Mouse (Mus musculus) telencephalon, adult 2 months (tissue): ENCODE data around the gene Ang4.
"Not testable (repeated sequence)": the region's sequence is repeated elsewhere in the genome, so short reads cannot be mapped to it uniquely, and the experiment has no call there.

Source experiments
- DNase-seq: peaks from one replicate; pipeline ENCODE4 v3.0.0-alpha.2; 2011; ENCODE audit warnings: low read depth, low spot score

Gene Ang4

DNA sequence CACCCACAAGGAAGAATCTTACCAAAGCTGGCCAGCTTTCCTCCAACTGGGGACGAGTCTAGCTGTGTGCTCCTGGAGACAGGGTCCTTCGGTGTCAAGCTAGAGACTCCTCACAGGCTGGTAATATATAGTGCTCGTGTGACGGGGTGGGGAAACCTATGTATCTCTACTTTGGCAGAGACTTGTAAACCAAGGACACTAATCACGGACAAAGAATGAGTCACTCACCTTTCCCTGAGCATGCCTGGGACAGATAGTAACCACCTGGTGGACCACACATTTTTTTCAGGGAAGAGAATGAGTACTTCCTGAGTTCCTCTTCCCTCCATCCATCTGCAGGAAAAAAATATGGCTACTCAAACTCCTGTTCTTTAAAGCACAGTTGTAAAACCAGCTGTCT, at the start of gene Ang4:
TSS of gene Ang4 (minus strand) at position 101 of the 400 bp plus-strand sequence.
- no peak for DNase-seq

DNA sequence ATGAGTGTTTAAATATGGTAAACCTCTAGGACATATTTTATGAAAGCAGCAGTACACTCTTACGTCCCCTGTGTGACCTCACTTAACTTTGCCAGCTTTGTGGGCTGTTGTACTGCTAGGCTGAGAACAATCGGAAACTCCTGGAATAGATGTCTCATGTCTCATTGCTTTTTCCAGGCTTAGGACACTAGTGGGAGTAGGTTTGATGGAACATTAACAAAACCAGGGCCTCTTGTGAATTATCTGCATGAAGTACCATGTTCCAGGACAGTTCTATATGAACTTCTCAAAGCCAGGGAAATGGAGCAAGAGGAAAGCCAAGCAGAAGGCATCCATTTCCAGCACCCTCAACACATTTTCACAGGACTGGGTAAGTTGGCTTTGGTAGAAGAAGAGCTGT, 26.4 kb upstream of the Ang4 start, which contains the start of gene AY358078:
TSS of gene AY358078 (plus strand) at position 301 of the 400 bp plus-strand sequence.
- no peak for DNase-seq

DNA sequence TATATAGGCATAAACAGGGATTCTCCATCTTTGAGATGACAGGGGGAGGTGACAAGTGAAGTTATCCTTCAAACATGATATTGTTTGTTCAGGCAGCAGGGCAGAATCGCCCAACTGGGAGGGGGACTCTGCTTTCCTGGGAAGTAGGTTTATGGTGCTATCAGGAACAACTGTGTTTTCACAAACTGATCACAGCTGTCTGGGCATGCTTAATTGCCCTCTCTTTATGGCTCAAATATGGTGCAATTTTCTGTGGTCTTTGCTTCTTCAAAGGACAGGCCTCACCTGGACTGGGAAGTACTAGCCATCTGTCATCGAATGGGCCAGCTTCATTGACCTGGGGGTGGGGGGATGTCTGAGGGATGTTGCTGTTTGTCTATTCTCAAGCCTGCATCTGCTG, 20.7 kb upstream of the Ang4 start:
- DNase-seq: no peak

- DNase-seq: no peak
Observed at GRCm38 (mm10) chr14:51789196-51789595, 15.8 kb upstream of the Ang4 start.

DNA sequence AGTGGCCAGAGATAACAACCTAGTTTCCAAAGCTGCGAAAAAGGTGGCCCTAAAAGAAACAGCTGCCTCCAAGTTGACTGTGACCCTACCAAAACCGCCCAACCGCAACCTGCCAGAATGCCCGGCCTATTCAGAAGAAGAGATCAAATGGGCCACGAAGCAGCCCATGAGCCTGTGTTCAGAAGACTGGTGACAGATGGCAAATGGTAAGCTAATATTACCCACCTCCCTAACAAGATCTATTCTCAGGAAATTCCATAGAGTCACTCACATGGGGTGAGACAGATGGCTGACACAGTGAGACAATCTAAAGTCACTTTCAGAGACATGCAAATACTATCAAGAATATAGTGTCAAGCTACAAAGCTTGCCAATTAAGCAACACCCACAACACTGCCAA, 13.7 kb upstream of the Ang4 start:
- peak; percentile 0 for DNase-seq

- no peak for DNase-seq
Observed at GRCm38 (mm10) chr14:51786335-51786734, 12.9 kb upstream of the Ang4 start.

- no peak for DNase-seq
Observed at GRCm38 (mm10) chr14:51778865-51779481, 5.6 kb upstream of the Ang4 start.

DNA sequence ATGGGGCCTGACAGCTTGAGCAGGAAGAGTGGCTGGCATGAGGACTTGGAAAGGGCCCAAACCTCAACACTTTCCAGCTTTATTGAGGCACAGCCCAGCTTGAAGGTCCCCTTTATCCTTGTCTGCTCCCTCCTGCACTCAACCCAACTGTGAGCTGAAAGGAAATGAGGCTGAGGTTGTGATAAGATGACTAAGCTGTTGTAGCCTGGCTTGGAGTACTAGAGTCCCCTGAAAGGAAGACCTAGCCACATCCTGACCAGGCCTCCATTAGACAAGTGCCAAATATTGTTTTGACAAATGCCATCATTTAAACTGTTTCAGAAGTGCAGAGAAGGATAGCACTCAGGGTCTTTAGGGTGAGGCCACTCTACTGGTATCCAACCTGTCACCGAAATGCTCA, 4.4 kb upstream of the Ang4 start:
- no peak for DNase-seq

DNA sequence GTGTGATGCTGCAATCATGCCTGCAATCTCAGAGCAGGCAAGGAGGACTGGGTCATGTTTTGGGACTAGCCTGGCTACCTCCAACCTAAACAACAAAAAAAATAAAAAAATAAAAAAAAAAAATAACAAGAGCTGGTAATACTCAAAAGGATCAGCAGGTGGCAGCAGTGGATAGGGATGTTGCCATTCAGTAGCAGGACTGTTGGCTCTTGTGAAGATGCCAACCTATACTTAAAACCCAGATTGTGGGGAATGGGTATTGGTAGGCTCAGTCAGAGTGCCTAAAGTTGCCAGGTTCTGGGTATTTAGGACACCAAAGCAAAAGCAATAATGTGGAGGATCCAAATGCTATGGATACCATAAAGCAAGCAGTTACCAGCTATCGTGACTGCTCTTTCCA, 2.0 kb downstream of the Ang4 start:
- DNase-seq: not testable (repeated sequence)

GRCm38 (mm10) chr14:51755944-51756343, 17.4 kb downstream of the Ang4 start:
- DNase-seq: no peak

DNA sequence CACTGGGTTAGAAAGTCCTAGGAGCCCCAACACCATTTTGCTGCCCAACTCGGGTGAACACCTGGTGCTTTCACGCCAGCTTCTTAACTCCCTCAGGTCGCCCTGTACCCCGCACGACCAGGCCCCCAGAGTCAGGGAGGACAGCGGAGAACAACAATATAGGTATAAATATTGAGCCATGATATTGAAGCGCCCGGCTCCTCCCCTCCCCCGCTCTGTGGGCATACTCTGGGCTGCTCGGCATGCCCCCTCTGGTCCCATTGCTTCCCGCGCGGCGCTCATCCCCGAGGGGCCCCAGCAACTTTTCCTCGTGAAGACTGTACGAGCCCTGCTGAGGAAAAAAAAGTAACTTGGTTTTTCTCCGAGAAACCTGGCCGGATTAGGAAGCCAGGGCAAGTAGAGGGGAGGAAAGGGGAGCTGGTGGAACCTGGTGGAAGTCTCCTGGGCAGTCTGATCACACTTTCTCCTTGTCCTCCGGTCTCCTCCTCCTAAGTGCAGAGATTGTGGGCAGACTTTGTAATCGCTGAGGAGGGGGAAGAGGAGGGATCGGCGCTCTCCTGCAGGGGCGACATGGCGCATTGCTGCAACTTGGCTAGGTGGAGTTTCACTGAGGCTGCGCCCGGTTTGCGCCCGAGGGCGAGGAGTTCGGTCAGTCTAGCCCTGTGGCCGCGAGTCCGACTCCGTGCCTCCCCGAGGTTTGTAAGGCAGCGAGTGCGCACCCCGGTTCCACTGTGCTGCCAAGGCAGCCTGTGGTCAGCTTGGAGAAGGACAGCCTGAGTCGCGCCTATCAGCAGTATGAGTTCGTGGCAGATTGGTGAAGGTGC, 32.8 kb downstream of the Ang4 start:
- DNase-seq: no peak

- no peak for DNase-seq
Observed at GRCm38 (mm10) chr14:51739150-51739993, 34.0 kb downstream of the Ang4 start.

DNA sequence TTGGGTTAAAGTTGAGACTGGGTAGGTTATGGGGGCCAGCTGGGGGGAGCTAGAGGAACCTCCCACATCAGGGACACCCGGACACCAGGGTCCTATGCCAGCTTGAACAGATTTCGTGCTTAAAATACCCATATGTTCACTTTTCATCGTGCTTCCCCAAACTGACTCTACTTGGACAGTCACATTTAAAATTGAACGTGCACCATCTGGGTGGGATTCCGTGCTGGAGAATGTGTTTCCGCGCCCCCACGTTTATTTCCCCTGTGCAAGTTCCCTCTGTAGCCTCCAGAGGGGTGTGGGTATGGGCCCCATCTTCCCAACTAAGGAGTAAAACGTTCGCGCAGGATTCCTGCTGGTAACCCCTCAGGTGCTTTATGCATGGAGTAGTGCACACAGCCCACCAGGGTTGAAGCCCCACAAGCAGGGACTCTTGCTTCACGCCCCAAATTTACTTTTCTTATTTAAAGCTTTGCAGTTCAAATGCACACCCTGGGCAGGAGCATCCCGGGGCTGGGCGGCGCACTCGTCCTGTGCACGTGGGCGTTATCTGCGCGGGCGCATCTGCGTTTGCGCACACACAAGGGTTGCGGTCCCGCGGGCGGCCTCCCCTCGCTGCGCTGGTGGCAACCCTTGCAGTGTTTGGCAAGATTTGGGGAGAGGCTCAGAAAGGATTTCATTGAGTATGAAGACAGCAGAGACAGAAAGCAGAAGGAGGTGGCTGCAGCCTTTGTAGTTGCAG, 34.8 kb downstream of the Ang4 start:
- no peak for DNase-seq

DNA sequence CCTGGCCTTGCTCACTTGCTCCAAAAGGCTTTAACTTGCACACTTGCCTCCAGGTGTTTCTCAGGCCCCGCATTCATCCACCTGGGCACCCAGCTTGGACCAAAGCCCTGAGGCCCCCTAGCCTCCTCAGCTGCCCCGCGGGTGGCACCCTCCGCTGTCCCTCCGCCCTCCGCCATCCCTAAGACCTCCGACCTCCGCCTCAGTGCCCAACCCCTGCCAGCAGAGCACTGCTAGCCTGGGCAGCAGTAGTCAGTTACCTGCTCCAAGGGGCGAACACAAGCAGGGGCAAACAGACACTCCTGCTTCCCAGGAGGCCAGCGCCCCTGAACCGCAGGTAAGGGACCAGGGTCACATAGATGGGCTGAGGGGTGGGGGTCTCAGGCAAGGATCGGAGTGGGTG, 35.4 kb downstream of the Ang4 start:
- no peak for DNase-seq

DNA sequence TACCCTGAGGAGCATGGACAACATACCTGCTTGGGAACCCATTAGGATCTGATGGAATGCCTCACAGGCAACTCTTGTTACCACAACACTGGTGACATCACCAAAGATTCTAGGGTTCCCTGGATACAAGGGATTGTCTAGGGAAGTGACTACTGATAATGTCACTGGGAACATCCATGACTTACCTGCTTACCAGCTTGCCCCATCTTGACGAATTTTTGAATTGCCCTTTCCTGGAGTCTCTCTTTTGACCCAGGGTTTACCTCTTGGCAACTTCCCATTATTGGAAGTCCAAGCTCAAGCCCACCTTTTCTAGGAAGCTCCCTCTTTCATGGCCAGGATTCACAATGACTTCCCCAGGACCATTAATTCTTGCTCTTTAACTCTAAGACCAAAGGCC, 56.3 kb downstream of the Ang4 start, which contains the start of gene Gm5800:
TSS of gene Gm5800 (minus strand) at position 101 of the 400 bp plus-strand sequence.
- DNase-seq: no peak
